Mouse (Mus musculus) central nervous system, embryonic 18 days (tissue): Measurements from ENCODE around the gene Svopl. TPM values are rescaled to one million over a fixed set of nuclear protein-coding genes. Genes with fewer than 3 reads are reported as not detected.

Source experiments
- polyA plus RNA-seq: library from polyadenylated mRNA; depleted of rRNA; stranded (reverse); fragments of >200 nt; gene quantifications from 2 replicates; pipeline ENCODE4 v1.2.3, GENCODE M21; 2012; rRNA removed

The Svopl gene
- polyA plus RNA-seq, result 0.10 and 0.25 TPM in 2 replicates

GRCm38 (mm10) chr6:38046838-38047237 is at the start of gene Svopl:
TSS of gene Svopl (minus strand) at chr6:38046996.

Other genes starting within 250 kb of the Svopl start
- 45.0 and 46.4 TPM in 2 replicates for gene Trim24, start 176.2 kb downstream of the Svopl start, polyA plus RNA-seq
- gene Tmem213, start 62.3 kb upstream of the Svopl start, polyA plus RNA-seq, result not detected in 2 replicates
- gene Atp6v0a4, start 77.6 kb upstream of the Svopl start, polyA plus RNA-seq, result 0.32 and 0.66 TPM in 2 replicates
- gene D630045J12Rik, start 207.0 kb upstream of the Svopl start, polyA plus RNA-seq, result 33.8 and 39.1 TPM in 2 replicates